ENCODE assay signal across 12 mouse cellular contexts in the genomic region with DNA sequence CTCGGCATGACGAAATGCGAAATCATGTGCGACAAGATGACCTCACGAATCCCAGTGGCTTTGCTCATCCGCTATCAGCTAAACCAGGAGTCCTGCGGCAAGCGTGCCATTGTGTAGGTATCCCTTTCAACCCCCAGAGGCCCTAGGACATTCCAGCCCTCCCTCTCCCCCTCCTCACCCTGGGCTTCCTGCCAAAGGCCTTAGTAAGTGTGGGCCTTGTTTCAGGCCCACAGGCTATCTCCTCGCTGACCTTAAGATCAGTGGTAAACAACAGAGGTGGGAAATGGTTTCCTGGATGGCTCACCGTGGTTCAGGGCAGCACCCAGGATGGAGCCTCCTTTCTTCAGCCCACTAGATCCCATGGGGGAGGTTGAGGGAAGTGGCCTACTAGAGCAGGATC. TPM values are rescaled to one million over a fixed set of nuclear protein-coding genes. Genes with fewer than 3 reads are reported as not detected.
DNase-seq lines count a peak whose midpoint lies in the region; ATAC-seq lines count a peak whose summit lies in the region.
"Had no signal": no experiment of that assay in that cellular context is flagged by ENCODE, and none has a peak within 500 bp of the region (broad histone marks: within the 10 kb centered on the region; RNA-seq: fewer than 3 reads in every experiment).

No protein-coding gene starts in this region.

- H3K27ac ChIP-seq in kidney, embryonic 14.5 days (ENCODE audit: low read depth, low read length), result peak overlapping the region; percentile 12; the same call in 1 of the 2 replicates
- peak overlapping the region; percentile 84 for H3K27ac ChIP-seq in intestine, embryonic 15.5 days

- H3K4me3 ChIP-seq in kidney, embryonic 14.5 days (ENCODE audit: low read length), result no peak overlapping the region
- H3K4me3 ChIP-seq in intestine, embryonic 15.5 days (replicated peaks), result no peak overlapping the region
- H3K4me3 ChIP-seq: myocyte had no signal

- H3K4me2 ChIP-seq in kidney, embryonic 14.5 days (replicated peaks; ENCODE audit: low read depth, low read length), result no peak overlapping the region
- H3K4me2 ChIP-seq in intestine, embryonic 15.5 days (replicated peaks), result peak overlapping the region; percentile 33; the same call in 1 of the 2 replicates

- 75% methylated on average over 10 of the region's 10 CpGs for WGBS in kidney, embryonic 14.5 days
- WGBS in intestine, embryonic 15.5 days, result 60% methylated on average over 10 of the region's 10 CpGs

- H3K9ac ChIP-seq in kidney, embryonic 14.5 days (ENCODE audit: low read depth, low read length), result no peak overlapping the region
- no peak overlapping the region for H3K9ac ChIP-seq in intestine, embryonic 15.5 days

- DNase-seq in kidney, adult 9 months, result no peak
- peak; percentile 66 for DNase-seq in retina, postnatal 1 day
- no peak for DNase-seq in retina, embryonic 14.5 days (ENCODE audit: low spot score)
- no peak for DNase-seq in left cerebral cortex, adult 18-20 months (ENCODE audit: low spot score in 2 of 2)
- DNase-seq: adrenal gland, adult 8-10 months; cerebellum, adult 9-10 months had no signal

- peaks cover 15% of the 10 kb centered on the region for H3K4me1 ChIP-seq in kidney, embryonic 14.5 days (ENCODE audit: control insufficient read depth, insufficient read depth, low read length)
- H3K4me1 ChIP-seq in intestine, embryonic 15.5 days (replicated peaks), result peaks cover 33% of the 10 kb centered on the region

- no peak for ATAC-seq in kidney, embryonic 14.5 days (ENCODE audit: low FRiP score, low TSS enrichment)
- ATAC-seq in intestine, embryonic 15.5 days, result peak; percentile 1; the same call in 1 of the 2 replicates
- no peak for ATAC-seq in inflammation-experienced regulatory T-cells, adult 6 months

- peaks cover 6% of the 10 kb centered on the region for H3K27me3 ChIP-seq in kidney, embryonic 14.5 days (ENCODE audit: control insufficient read depth, insufficient read depth, low read length)
- H3K27me3 ChIP-seq in intestine, embryonic 15.5 days (replicated peaks), result no peaks in the 10 kb centered on the region

- no peaks in the 10 kb centered on the region for H3K36me3 ChIP-seq in kidney, embryonic 14.5 days (ENCODE audit: control insufficient read depth, insufficient read depth, low read length)
- H3K36me3 ChIP-seq in intestine, embryonic 15.5 days, result no peaks in the 10 kb centered on the region
- H3K36me3 ChIP-seq: G1E had no signal

- no peaks in the 10 kb centered on the region for H3K9me3 ChIP-seq in kidney, embryonic 14.5 days (ENCODE audit: control insufficient read depth, low read length)
- no peaks in the 10 kb centered on the region for H3K9me3 ChIP-seq in intestine, embryonic 15.5 days
- H3K9me3 ChIP-seq: G1E had no signal

RNA-seq across cellular contexts. Expression of a gene that starts 6.2 kb away (rescaled TPM):
- 4.2 and 7.4 TPM in 2 replicates for polyA plus RNA-seq in kidney, embryonic 14.5 days (2014; fragmentation: Nextera tagmentation; extraction: Ambion mirVana)
- polyA plus RNA-seq in intestine, embryonic 15.5 days (2015; fragmentation: Nextera tagmentation; extraction: Ambion mirVana), result 23.0 and 24.3 TPM in 2 replicates
- polyA plus RNA-seq in inflammation-experienced regulatory T-cells, adult 6 months (2017; shearing (Covaris generic)), result under 1 TPM in 1 of 3 experiments, not detected in 2; 0.38 TPM
- total RNA-seq in left cerebral cortex, adult 18-20 months (2021), result 100 to 1,000 TPM; 569 to 570 TPM
- polyA plus RNA-seq: G1E had no signal

RNA-seq across cellular contexts. Expression of a gene that starts 32.2 kb away (rescaled TPM):
- not detected in 2 replicates for polyA plus RNA-seq in kidney, embryonic 14.5 days (2014; fragmentation: Nextera tagmentation; extraction: Ambion mirVana)
- not detected in 2 replicates for polyA plus RNA-seq in intestine, embryonic 15.5 days (2015; fragmentation: Nextera tagmentation; extraction: Ambion mirVana)
- not detected for polyA plus RNA-seq in inflammation-experienced regulatory T-cells, adult 6 months (2017; shearing (Covaris generic))
- 1 to 10 TPM; 8.3 to 9.2 TPM for total RNA-seq in left cerebral cortex, adult 18-20 months (2021)
- total RNA-seq: G1E; hematopoietic stem cell, adult 5-6 weeks had no signal
- polyA plus RNA-seq: G1E had no signal

RNA-seq across cellular contexts. Expression of a gene that starts 32.6 kb away (rescaled TPM):
- not detected in 2 replicates for polyA plus RNA-seq in kidney, embryonic 14.5 days (2014; fragmentation: Nextera tagmentation; extraction: Ambion mirVana)
- polyA plus RNA-seq in intestine, embryonic 15.5 days (2015; fragmentation: Nextera tagmentation; extraction: Ambion mirVana), result not detected in 2 replicates
- polyA plus RNA-seq in inflammation-experienced regulatory T-cells, adult 6 months (2017; shearing (Covaris generic)), result not detected
- not detected for total RNA-seq in left cerebral cortex, adult 18-20 months (2021)
- total RNA-seq: hematopoietic stem cell, adult 5-6 weeks had no signal
- polyA plus RNA-seq: myocyte had no signal
